Mouse (Mus musculus) CH12.LX (cell line): ENCODE data around the gene Ssbp2. TPM values are rescaled to one million over a fixed set of nuclear protein-coding genes. Genes with fewer than 3 reads are reported as not detected.
A peak's percentile ranks its signal among the peaks of the same experiment; 100 is the strongest.

ENCODE experiments used
- DNase-seq: peaks from one replicate; pipeline ENCODE4 v3.0.0-alpha.2; 2013; ENCODE audit errors: extremely low read depth
- H3K27ac ChIP-seq: 2 replicates; pipeline ENCODE4 v1.5.1; 2012; ENCODE audit warnings: low read depth, mild to moderate bottlenecking, control low read depth, moderate library complexity; ENCODE audit not compliant: insufficient read depth
- H3K27me3 ChIP-seq: replicated peaks from 2 replicates; pipeline ENCODE3; 2012; ENCODE audit warnings: inconsistent platforms
- H3K36me3 ChIP-seq, 2 experiments: replicated peaks in 1 of 2; 2 replicates each; pipeline versions ENCODE3 to v1.6.1; 2012; ENCODE audit warnings: inconsistent platforms in 1 of 2, low read length in 1 of 2, mild to moderate bottlenecking in 1 of 2, mixed read lengths in 1 of 2, moderate library complexity in 1 of 2; ENCODE audit not compliant: control insufficient read depth in 1 of 2, insufficient read depth in 1 of 2
- H3K4me1 ChIP-seq, 2 experiments: 2 replicates each; pipeline ENCODE4 v1.6.1; 2012; ENCODE audit warnings: inconsistent platforms in 1 of 2, moderate library complexity in 1 of 2; ENCODE audit not compliant: insufficient read depth in 2 of 2, control insufficient read depth in 1 of 2
- H3K4me2 ChIP-seq: 2 replicates; pipeline ENCODE4 v1.6.1; 2012; ENCODE audit warnings: low read depth, mild to moderate bottlenecking, control low read depth; ENCODE audit not compliant: poor library complexity, insufficient read depth, severe bottlenecking
- H3K4me3 ChIP-seq, 3 experiments: fragments of 150-350 bp in 1 of 3; sonication (generic) in 1 of 3; replicated peaks in 1 of 3; 2 replicates each; pipeline versions ENCODE3 to v1.5.1; 2011 to 2012; ENCODE audit warnings: low read depth in 2 of 3, low read length in 2 of 3, mild to moderate bottlenecking in 2 of 3, moderate library complexity in 2 of 3, control low read depth in 1 of 3, improper control_type of control experiment in 1 of 3, inconsistent platforms in 1 of 3, mixed read lengths in 1 of 3; ENCODE audit not compliant: poor library complexity in 1 of 3
- H3K79me2 ChIP-seq: replicated peaks from 2 replicates; pipeline ENCODE4 v1.6.1; 2012; ENCODE audit warnings: mild to moderate bottlenecking, moderate library complexity; ENCODE audit not compliant: control insufficient read depth, poor library complexity, insufficient read depth, severe bottlenecking; ENCODE audit errors: extremely low read depth
- H3K9ac ChIP-seq: 2 replicates; pipeline ENCODE4 v1.6.1; 2012; ENCODE audit warnings: low read depth, mild to moderate bottlenecking, control low read depth, moderate library complexity; ENCODE audit not compliant: insufficient read depth
- H3K9me3 ChIP-seq: replicated peaks from 2 replicates; pipeline ENCODE3; 2012; ENCODE audit warnings: low read length, inconsistent platforms, mixed read lengths
- BHLHE40 ChIP-seq: IDR thresholded peaks from 2 replicates; pipeline ENCODE4 v1.6.1; 2011; ENCODE audit warnings: mild to moderate bottlenecking, low read depth, low read length, improper control_type of control experiment
- CHD1 ChIP-seq: IDR thresholded peaks from 2 replicates; pipeline ENCODE4 v1.6.1; 2012; ENCODE audit warnings: low read depth, low read length, improper control_type of control experiment, inconsistent platforms
- CHD2 ChIP-seq: IDR thresholded peaks from 2 replicates; pipeline ENCODE4 v1.6.1; 2011; ENCODE audit warnings: low read length, improper control_type of control experiment
- E2F4 ChIP-seq: IDR thresholded peaks from 2 replicates; pipeline ENCODE4 v1.6.1; 2011; ENCODE audit warnings: low read depth, low read length, improper control_type of control experiment; ENCODE audit not compliant: insufficient replicate concordance
- EP300 ChIP-seq: IDR thresholded peaks from 2 replicates; pipeline ENCODE4 v1.6.1; 2011; ENCODE audit warnings: low read length, improper control_type of control experiment
- GABPA ChIP-seq: IDR thresholded peaks from 2 replicates; pipeline ENCODE4 v1.6.1; 2012; ENCODE audit warnings: low read depth, low read length, improper control_type of control experiment, inconsistent platforms; ENCODE audit not compliant: insufficient replicate concordance
- HCFC1 ChIP-seq: IDR thresholded peaks from 2 replicates; pipeline ENCODE4 v1.6.1; 2012; ENCODE audit warnings: low read depth, mild to moderate bottlenecking, inconsistent platforms, low read length, improper control_type of control experiment
- IRF4 ChIP-seq: IDR thresholded peaks from 2 replicates; pipeline ENCODE4 v1.6.1; 2014; ENCODE audit warnings: low read depth, mild to moderate bottlenecking, inconsistent platforms, low read length, improper control_type of control experiment
- JUN ChIP-seq: IDR thresholded peaks from 2 replicates; pipeline ENCODE4 v1.6.1; 2011; ENCODE audit warnings: low read depth, mild to moderate bottlenecking, low read length, improper control_type of control experiment, moderate library complexity; ENCODE audit not compliant: insufficient read depth
- KAT2A ChIP-seq: IDR thresholded peaks from 2 replicates; pipeline ENCODE4 v1.6.1; 2012; ENCODE audit warnings: low read length, improper control_type of control experiment, inconsistent platforms; ENCODE audit not compliant: insufficient replicate concordance
- MEF2A ChIP-seq: IDR thresholded peaks from 2 replicates; pipeline ENCODE4 v1.6.1; 2014; ENCODE audit warnings: low read depth, mild to moderate bottlenecking, inconsistent platforms, low read length, improper control_type of control experiment, borderline replicate concordance
- MXI1 ChIP-seq: IDR thresholded peaks from 2 replicates; pipeline ENCODE4 v1.6.1; 2011; ENCODE audit warnings: mild to moderate bottlenecking, low read depth, low read length, improper control_type of control experiment
- MYC ChIP-seq: IDR thresholded peaks from 2 replicates; pipeline ENCODE4 v1.6.1; 2011; ENCODE audit warnings: low read depth, mild to moderate bottlenecking, improper control_type of control experiment, low read length
- PAX5 ChIP-seq: IDR thresholded peaks from 2 replicates; pipeline ENCODE4 v1.6.1; 2012; ENCODE audit warnings: low read length, inconsistent platforms, mixed read lengths
- POLR2A ChIP-seq: IDR thresholded peaks from 2 replicates; pipeline ENCODE4 v1.6.1; 2011; ENCODE audit warnings: low read depth, mild to moderate bottlenecking, improper control_type of control experiment, low read length
- POLR2AphosphoS2 ChIP-seq: IDR thresholded peaks from 2 replicates; pipeline ENCODE4 v1.6.1; 2011; ENCODE audit warnings: low read depth, low read length, improper control_type of control experiment
- RAD21 ChIP-seq: IDR thresholded peaks from 2 replicates; pipeline ENCODE4 v1.6.1; 2011; ENCODE audit warnings: low read depth, mild to moderate bottlenecking, low read length, improper control_type of control experiment, moderate library complexity
- SMC3 ChIP-seq: IDR thresholded peaks from 2 replicates; pipeline ENCODE4 v1.6.1; 2011; ENCODE audit warnings: low read depth, low read length, improper control_type of control experiment
- TBP ChIP-seq: conservative IDR thresholded peaks from 2 replicates; pipeline ENCODE4 v1.6.1; 2011; ENCODE audit warnings: low read depth, low read length, improper control_type of control experiment
- TCF12 ChIP-seq: IDR thresholded peaks from 2 replicates; pipeline ENCODE4 v1.6.1; 2014; ENCODE audit warnings: low read depth, mild to moderate bottlenecking, inconsistent platforms, low read length, improper control_type of control experiment
- UBTF ChIP-seq: IDR thresholded peaks from 2 replicates; pipeline ENCODE4 v1.6.1; 2012; ENCODE audit warnings: low read depth, mild to moderate bottlenecking, inconsistent platforms, low read length, improper control_type of control experiment, moderate library complexity
- USF1 ChIP-seq: IDR thresholded peaks from 2 replicates; pipeline ENCODE4 v1.6.1; 2014; ENCODE audit warnings: low read depth, mild to moderate bottlenecking, inconsistent platforms, low read length, improper control_type of control experiment
- ZC3H11A ChIP-seq: IDR thresholded peaks from 2 replicates; pipeline ENCODE4 v1.6.1; 2012; ENCODE audit warnings: low read depth, mild to moderate bottlenecking, inconsistent platforms, low read length, improper control_type of control experiment
- ZKSCAN1 ChIP-seq: IDR thresholded peaks from 2 replicates; pipeline ENCODE4 v1.6.1; 2012; ENCODE audit warnings: low read depth, inconsistent platforms, low read length, improper control_type of control experiment, borderline replicate concordance
- ZMIZ1 ChIP-seq: IDR thresholded peaks from 2 replicates; pipeline ENCODE4 v1.6.1; 2012; ENCODE audit warnings: low read depth, mild to moderate bottlenecking, inconsistent platforms, low read length, improper control_type of control experiment
- ZNF384 ChIP-seq: IDR thresholded peaks from 2 replicates; pipeline ENCODE4 v1.6.1; 2012; ENCODE audit warnings: low read depth, low read length, improper control_type of control experiment, inconsistent platforms
- dilution Hi-C: fragments of 300-500 bp; cut with MboI; formaldehyde crosslinking; loops from 2 replicates; pipeline ENCODE4 v1.14.3; 2020; ENCODE audit warnings: low sequenced_read_pairs; ENCODE audit not compliant: extremely low pct_unique_long_range_greater_than_20kb, extremely low pct_ligation_motif_present
- in situ Hi-C: fragments of 300-500 bp; cut with MboI; formaldehyde crosslinking; loops from 3 replicates; pipeline ENCODE4 v1.14.3; 2019; ENCODE audit warnings: low sequenced_read_pairs, low pct_ligation_motif_present, low pct_unique_long_range_greater_than_20kb, mixed read lengths
- polyA plus RNA-seq: library from polyadenylated mRNA; unstranded; fragments of >175 nt; gene quantifications from 2 replicates; pipeline ENCODE4 v1.2.1, GENCODE M21; 2012; ENCODE audit warnings: low read depth; ENCODE audit not compliant: insufficient read length
- total RNA-seq, 2 experiments: library from RNA; depleted of rRNA; stranded (reverse); fragments of 300-350 nt in 1 of 2; fragments of >200 nt in 1 of 2; gene quantifications; 2 replicates each; pipeline ENCODE4 v1.2.3; 2012 to 2014

The Ssbp2 gene
- total and polyA plus RNA-seq, 3 experiments: 1.9 to 3.6 (median 1.9) TPM

DNA sequence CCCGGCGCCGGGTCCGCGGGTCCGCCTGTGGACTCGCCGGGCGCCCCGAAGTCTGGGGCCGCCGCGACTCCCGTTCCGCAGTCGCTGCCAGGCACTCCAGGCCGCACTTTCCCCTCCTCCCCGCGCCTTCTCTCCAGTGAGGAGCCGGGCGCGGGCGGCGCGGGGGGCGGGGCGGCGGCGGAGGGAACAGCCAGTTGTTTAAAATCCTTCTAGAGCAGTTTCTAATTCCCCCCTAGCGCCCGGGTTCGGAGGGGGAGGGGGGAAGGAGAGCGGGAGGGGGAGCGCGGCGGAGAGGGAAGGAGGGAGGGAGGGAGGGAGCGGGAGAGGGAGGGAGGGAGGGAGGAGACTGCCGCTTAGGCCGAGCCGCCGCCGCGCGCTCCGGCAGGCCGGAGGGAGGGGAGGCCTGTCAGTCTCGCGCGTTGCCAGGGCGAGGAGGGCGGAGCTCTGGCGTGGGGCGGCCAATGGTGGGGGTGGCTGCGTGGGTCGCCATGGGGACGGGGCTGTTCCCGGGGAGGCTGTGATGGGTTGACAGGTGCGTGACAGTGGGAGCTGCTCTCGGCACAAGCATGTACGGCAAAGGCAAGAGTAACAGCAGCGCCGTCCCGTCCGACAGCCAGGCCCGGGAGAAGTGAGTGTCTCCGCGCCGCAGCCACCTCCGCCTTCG is 670 bp downstream of the Ssbp2 start (continued):
- TF ChIP-seq MEF2A (0 out of 2 replicates have a peak, but pooled peaks have one; percentile 27), BHLHE40 (0 out of 2 replicates have a peak, but pooled peaks have one; percentile 22), POLR2A (no peak), IRF4 (no peak), GABPA (no peak), TBP (no peak), ZMIZ1 (no peak), ZKSCAN1 (no peak), CHD1 (no peak), MYC (no peak)
- TF ChIP-seq, all 38 proteins: peak for 10

- no peak for TF ChIP-seq PAX5
- TF ChIP-seq KAT2A: no peak
- TF ChIP-seq MXI1: no peak
- no peak for TF ChIP-seq JUN
- Histone ChIP-seq H3K27me3 (peaks cover 22% of the 10 kb centered on the region), H3K9ac (peak overlapping the region; percentile 69), H3K4me2 (peak overlapping the region; percentile 92), H3K27ac (no peak overlapping the region), H3K9me3 (no peaks in the 10 kb centered on the region), H3K4me1 (peaks cover 0 to 7% of the 10 kb centered on the region in 2 experiments; a peak in 3 of 4 replicates), H3K4me3 (peak overlapping the region; percentile 55 to 84 (median 70)), H3K36me3 (no peaks in the 10 kb centered on the region), H3K79me2 (no peaks in the 10 kb centered on the region)
- dilution Hi-C loops (no loop called here), in situ Hi-C loops (loop anchor here (25.0 kb wide), 2 partner anchors 176 to 524 kb away; no protein-coding TSS in a partner anchor)
- DNase-seq: no peak
Observed at GRCm38 (mm10) chr13:91461299-91461698, 1.2 kb downstream of the Ssbp2 start.

GRCm38 (mm10) chr13:91461711-91462351 is 1.7 kb downstream of the Ssbp2 start:
- in situ Hi-C loops (loop anchor here (25.0 kb wide), 2 partner anchors 175 to 525 kb away; no protein-coding TSS in a partner anchor), dilution Hi-C loops (no loop called here)
- TF ChIP-seq MEF2A (no peak), UBTF (no peak), EP300 (no peak), CHD2 (no peak), ZNF384 (no peak), MYC (no peak), ZKSCAN1 (no peak), HCFC1 (no peak), IRF4 (no peak), JUN (no peak), USF1 (no peak), SMC3 (no peak), ZMIZ1 (no peak), BHLHE40 (no peak), RAD21 (no peak), TCF12 (no peak), POLR2AphosphoS2 (no peak), ZC3H11A (no peak), E2F4 (no peak)
- H3K27me3 ChIP-seq: peaks cover 22% of the 10 kb centered on the region
- no peaks in the 10 kb centered on the region for H3K79me2 ChIP-seq
- H3K4me1 ChIP-seq: peaks cover 0 to 7% of the 10 kb centered on the region in 2 experiments; a peak in 3 of 4 replicates
- peak overlapping the region; percentile 36 to 84 (median 70) for H3K4me3 ChIP-seq
- peak overlapping the region; percentile 69 for H3K9ac ChIP-seq
- no peaks in the 10 kb centered on the region for H3K36me3 ChIP-seq
- H3K27ac ChIP-seq: no peak overlapping the region
- no peak for DNase-seq
- peak overlapping the region; percentile 92 for H3K4me2 ChIP-seq
- H3K9me3 ChIP-seq: no peaks in the 10 kb centered on the region
